In the genomic region with DNA sequence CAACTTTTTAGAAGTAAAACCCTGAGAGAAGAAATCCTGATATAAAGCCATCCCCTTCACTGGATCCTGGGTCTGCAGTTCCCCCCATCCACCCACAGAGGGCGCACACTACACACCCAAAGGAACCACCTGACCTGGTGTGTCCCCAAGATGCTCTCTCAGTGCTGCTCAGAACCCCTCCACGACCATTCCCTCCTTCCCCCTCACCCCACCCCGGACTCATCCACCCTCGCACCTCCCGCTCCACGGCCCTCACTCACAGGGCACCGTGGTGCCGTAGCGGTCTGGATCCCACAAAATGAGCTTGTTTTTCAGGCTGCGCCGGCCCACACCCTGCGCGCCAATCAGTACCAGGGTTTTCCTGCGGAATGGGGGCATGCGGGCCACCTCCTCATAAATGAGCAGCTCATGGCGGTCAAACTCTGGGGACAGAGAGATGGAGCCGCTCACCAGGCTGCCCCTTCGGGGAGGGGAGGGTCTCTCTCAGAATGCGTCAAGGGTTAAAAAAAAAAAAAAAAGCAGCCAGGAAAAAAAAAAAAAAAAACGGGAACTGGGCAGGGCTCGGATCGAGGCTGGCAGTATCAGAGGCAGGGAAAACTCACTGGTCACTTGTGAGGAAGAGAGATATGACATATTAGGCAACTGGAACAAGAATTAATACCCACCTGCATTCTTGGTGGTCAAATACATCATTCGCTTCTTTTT, we compare ENCODE assay signal across 8 mouse cellular contexts. TPM values are rescaled to one million over a fixed set of nuclear protein-coding genes. Genes with fewer than 3 reads are reported as not detected.
A peak's percentile ranks its signal among the peaks of the same experiment; 100 is the strongest.
DNase-seq lines count a peak whose midpoint lies in the region; ATAC-seq and TF ChIP-seq lines count a peak whose summit lies in the region.

No protein-coding gene starts in this region.

- ATAC-seq in embryonic facial prominence, embryonic 12.5 days (ENCODE audit: insufficient number of reproducible peaks, insufficient read depth, low FRiP score, low TSS enrichment), result peak; percentile 71; the same call in 1 of the 2 replicates
- ATAC-seq in limb, embryonic 11.5 days (ENCODE audit: insufficient number of reproducible peaks, low FRiP score, low TSS enrichment, low read depth), result peak; percentile 69; the same call in 1 of the 2 replicates
- ATAC-seq in midbrain, embryonic 13.5 days, result peak; percentile 84

- H3K9me3 ChIP-seq in embryonic facial prominence, embryonic 12.5 days, result no peaks in the 10 kb centered on the region
- no peaks in the 10 kb centered on the region for H3K9me3 ChIP-seq in limb, embryonic 11.5 days (ENCODE audit: control insufficient read depth, low read length)
- no peaks in the 10 kb centered on the region for H3K9me3 ChIP-seq in midbrain, embryonic 13.5 days

- H3K9ac ChIP-seq in embryonic facial prominence, embryonic 12.5 days, result peak overlapping the region; percentile 41; the same call in 1 of the 2 replicates
- H3K9ac ChIP-seq in heart, adult 2 months (ENCODE audit: low read depth, low read length), result no peak overlapping the region
- 0 out of 2 replicates have a peak overlapping the region, but pooled peaks have one; percentile 34 for H3K9ac ChIP-seq in limb, embryonic 11.5 days (ENCODE audit: low read length)
- peak overlapping the region; percentile 63 for H3K9ac ChIP-seq in midbrain, embryonic 13.5 days (replicated peaks)

- no peak overlapping the region for H3K27ac ChIP-seq in embryonic facial prominence, embryonic 12.5 days
- no peak overlapping the region for H3K27ac ChIP-seq in heart, adult 2 months
- no peak overlapping the region for H3K27ac ChIP-seq in kidney, adult 2 months (ENCODE audit: insufficient read depth, low read depth, low read length)
- no peak overlapping the region for H3K27ac ChIP-seq in limb, embryonic 11.5 days (replicated peaks; ENCODE audit: low read depth, low read length)
- H3K27ac ChIP-seq in midbrain, embryonic 13.5 days, result no peak overlapping the region

- TF ChIP-seq CTCF in heart, adult 2 months (IDR thresholded peaks at IDR 0.05), result no peak
- TF ChIP-seq CTCF in kidney, adult 2 months (conservative IDR thresholded peaks at IDR 0.05; ENCODE audit: insufficient read depth, insufficient read length, low read depth, low read length), result peak; percentile 95

- WGBS in embryonic facial prominence, embryonic 12.5 days, result 3% methylated on average over 23 of the region's 23 CpGs
- 13% methylated on average over 23 of the region's 23 CpGs for WGBS in heart, adult 2 months
- WGBS in kidney, adult 2 months, result 8% methylated on average over 23 of the region's 23 CpGs
- WGBS in limb, embryonic 11.5 days, result 2% methylated on average over 22 of the region's 23 CpGs
- 5% methylated on average over 23 of the region's 23 CpGs for WGBS in midbrain, embryonic 13.5 days

- H3K4me2 ChIP-seq in embryonic facial prominence, embryonic 12.5 days (replicated peaks), result peak overlapping the region; percentile 63
- H3K4me2 ChIP-seq in limb, embryonic 11.5 days (ENCODE audit: low read depth, severe bottlenecking), result peak overlapping the region; percentile 84
- H3K4me2 ChIP-seq in midbrain, embryonic 13.5 days (replicated peaks), result peak overlapping the region; percentile 74

- peaks cover 10% of the 10 kb centered on the region for H3K27me3 ChIP-seq in embryonic facial prominence, embryonic 12.5 days
- H3K27me3 ChIP-seq in heart, adult 2 months (ENCODE audit: control insufficient read depth, insufficient read depth, low read length), result no peaks in the 10 kb centered on the region
- no peaks in the 10 kb centered on the region for H3K27me3 ChIP-seq in kidney, adult 2 months (replicated peaks; ENCODE audit: control insufficient read depth, insufficient read depth, low read length)
- no peaks in the 10 kb centered on the region for H3K27me3 ChIP-seq in limb, embryonic 11.5 days (ENCODE audit: control insufficient read depth, insufficient read depth, low read length)
- peaks cover 12% of the 10 kb centered on the region for H3K27me3 ChIP-seq in midbrain, embryonic 13.5 days

- H3K79me2 ChIP-seq in heart, adult 2 months (replicated peaks; ENCODE audit: control insufficient read depth, insufficient read depth, low read length), result no peaks in the 10 kb centered on the region

- TF ChIP-seq POLR2A in heart, adult 2 months (IDR thresholded peaks at IDR 0.05; ENCODE audit: insufficient read depth, low read depth, low read length), result no peak
- TF ChIP-seq POLR2A in kidney, adult 2 months (IDR thresholded peaks at IDR 0.05; ENCODE audit: low read depth, low read length), result no peak

- peak; percentile 77 to 93 for DNase-seq in adrenal gland, adult (ENCODE audit: inconsistent age in 2 of 2, low spot score in 1 of 2)
- DNase-seq in adrenal gland, adult 8-10 months, result no peak
- peak; percentile 75 to 81 for DNase-seq in heart, adult 2 months
- peak; percentile 83 for DNase-seq in kidney, adult 2 months
- DNase-seq in limb, embryonic 11.5 days (ENCODE audit: low spot score), result peak; percentile 88
- DNase-seq in spleen, adult 12 weeks (ENCODE audit: low spot score), result peak; percentile 63

- H3K36me3 ChIP-seq in embryonic facial prominence, embryonic 12.5 days, result peaks cover 29% of the 10 kb centered on the region
- H3K36me3 ChIP-seq in heart, adult 2 months (ENCODE audit: control insufficient read depth, insufficient read depth, low read length), result no peaks in the 10 kb centered on the region
- H3K36me3 ChIP-seq in kidney, adult 2 months (ENCODE audit: control insufficient read depth, insufficient read depth, low read length), result no peaks in the 10 kb centered on the region
- H3K36me3 ChIP-seq in limb, embryonic 11.5 days (ENCODE audit: control insufficient read depth, insufficient read depth, low read length), result peaks cover 3% of the 10 kb centered on the region; the same call in 1 of the 2 replicates
- H3K36me3 ChIP-seq in midbrain, embryonic 13.5 days, result peaks cover 50% of the 10 kb centered on the region

- peak; percentile 72; the same call in 1 of the 2 replicates for TF ChIP-seq EP300 in heart, adult 2 months (IDR thresholded peaks at IDR 0.05; ENCODE audit: insufficient read depth, low read depth, low read length)

- no peaks in the 10 kb centered on the region for H3K4me1 ChIP-seq in embryonic facial prominence, embryonic 12.5 days
- no peaks in the 10 kb centered on the region; the same call in 1 of the 2 replicates for H3K4me1 ChIP-seq in heart, adult 2 months (ENCODE audit: control insufficient read depth, insufficient read depth, low read length)
- no peaks in the 10 kb centered on the region for H3K4me1 ChIP-seq in kidney, adult 2 months (ENCODE audit: control insufficient read depth, insufficient read depth, low read length)
- H3K4me1 ChIP-seq in limb, embryonic 11.5 days (ENCODE audit: control insufficient read depth, insufficient read depth, low read length), result no peaks in the 10 kb centered on the region
- peaks cover 7% of the 10 kb centered on the region for H3K4me1 ChIP-seq in midbrain, embryonic 13.5 days (replicated peaks)

- intact Hi-C loops in heart, adult 2 months (cut with DNase I), result loop anchor here (1.0 to 2.0 kb wide), 3 partner anchors 27 to 77 kb away; a partner anchor contains a TSS

- H3K4me3 ChIP-seq in embryonic facial prominence, embryonic 12.5 days, result peak overlapping the region; percentile 30
- H3K4me3 ChIP-seq in heart, adult 2 months, result peak overlapping the region; percentile 18; the same call in 1 of the 2 replicates
- H3K4me3 ChIP-seq in kidney, adult 2 months (ENCODE audit: insufficient read depth, low read depth, low read length), result no peak overlapping the region; the same call in 1 of the 2 replicates
- H3K4me3 ChIP-seq in limb, embryonic 11.5 days (ENCODE audit: low read depth, low read length), result peak overlapping the region; percentile 33
- peak overlapping the region; percentile 44 for H3K4me3 ChIP-seq in midbrain, embryonic 13.5 days (replicated peaks)

RNA-seq across cellular contexts. Expression of a gene that starts 20.1 kb away (rescaled TPM):
- 10 to 100 TPM; 40.5 to 84.1 (median 56.3) TPM for total RNA-seq in adrenal gland, adult 8-10 months (2022)
- polyA plus RNA-seq in embryonic facial prominence, embryonic 12.5 days (2016; fragmentation: Nextera tagmentation; extraction: Ambion mirVana), result 0.43 and 0.55 TPM in 2 replicates
- 10 to 100 TPM; 51.6 to 70.1 TPM for total RNA-seq in heart, adult 2 months (2021)
- 102 and 143 TPM in 2 replicates for polyA plus RNA-seq in heart, adult 2 months (2012; rRNA removed)
- 62.1 and 67.1 TPM in 2 replicates for polyA plus RNA-seq in kidney, adult 2 months (2012; rRNA removed)
- 0.35 and 0.47 TPM in 2 replicates for polyA plus RNA-seq in limb, embryonic 11.5 days (2014; fragmentation: Nextera tagmentation; extraction: Ambion mirVana)
- polyA plus RNA-seq in midbrain, embryonic 13.5 days (2015; fragmentation: Nextera tagmentation; extraction: Ambion mirVana), result 0.32 and 0.40 TPM in 2 replicates

RNA-seq across cellular contexts. Expression of a gene that starts 26.9 kb away (rescaled TPM):
- total RNA-seq in adrenal gland, adult 8-10 months (2022), result 10 to 100 TPM; 12.6 to 29.0 (median 15.2) TPM
- 12.7 and 12.8 TPM in 2 replicates for polyA plus RNA-seq in embryonic facial prominence, embryonic 12.5 days (2016; fragmentation: Nextera tagmentation; extraction: Ambion mirVana)
- total RNA-seq in heart, adult 2 months (2021), result 1 to 10 TPM; 2.3 to 2.6 TPM
- polyA plus RNA-seq in heart, adult 2 months (2012; rRNA removed), result 5.3 and 5.6 TPM in 2 replicates
- 4.9 and 5.9 TPM in 2 replicates for polyA plus RNA-seq in kidney, adult 2 months (2012; rRNA removed)
- 9.1 and 10.7 TPM in 2 replicates for polyA plus RNA-seq in limb, embryonic 11.5 days (2014; fragmentation: Nextera tagmentation; extraction: Ambion mirVana)
- polyA plus RNA-seq in midbrain, embryonic 13.5 days (2015; fragmentation: Nextera tagmentation; extraction: Ambion mirVana), result 24.5 and 26.7 TPM in 2 replicates

RNA-seq across cellular contexts. Expression of a gene that starts 33.1 kb away (rescaled TPM):
- total RNA-seq in adrenal gland, adult 8-10 months (2022), result 10 to 100 TPM; 14.5 to 75.4 (median 38.7) TPM
- polyA plus RNA-seq in embryonic facial prominence, embryonic 12.5 days (2016; fragmentation: Nextera tagmentation; extraction: Ambion mirVana), result 11.1 and 11.4 TPM in 2 replicates
- 1 to 10 TPM; 1.4 to 1.5 TPM for total RNA-seq in heart, adult 2 months (2021)
- 4.5 and 5.3 TPM in 2 replicates for polyA plus RNA-seq in heart, adult 2 months (2012; rRNA removed)
- 2.3 and 3.5 TPM in 2 replicates for polyA plus RNA-seq in kidney, adult 2 months (2012; rRNA removed)
- polyA plus RNA-seq in limb, embryonic 11.5 days (2014; fragmentation: Nextera tagmentation; extraction: Ambion mirVana), result 11.3 and 12.7 TPM in 2 replicates
- polyA plus RNA-seq in midbrain, embryonic 13.5 days (2015; fragmentation: Nextera tagmentation; extraction: Ambion mirVana), result 45.3 and 46.4 TPM in 2 replicates

RNA-seq across cellular contexts. Expression of a gene that starts 39.7 kb away (rescaled TPM):
- not detected for total RNA-seq in adrenal gland, adult 8-10 months (2022)
- polyA plus RNA-seq in embryonic facial prominence, embryonic 12.5 days (2016; fragmentation: Nextera tagmentation; extraction: Ambion mirVana), result not detected in 2 replicates
- total RNA-seq in heart, adult 2 months (2021), result not detected
- not detected in 2 replicates for polyA plus RNA-seq in heart, adult 2 months (2012; rRNA removed)
- not detected in 2 replicates for polyA plus RNA-seq in kidney, adult 2 months (2012; rRNA removed)
- not detected in 2 replicates for polyA plus RNA-seq in limb, embryonic 11.5 days (2014; fragmentation: Nextera tagmentation; extraction: Ambion mirVana)
- not detected in 2 replicates for polyA plus RNA-seq in midbrain, embryonic 13.5 days (2015; fragmentation: Nextera tagmentation; extraction: Ambion mirVana)

RNA-seq across cellular contexts. Expression of a gene that starts 46.2 kb away (rescaled TPM):
- total RNA-seq in adrenal gland, adult 8-10 months (2022), result not detected
- polyA plus RNA-seq in embryonic facial prominence, embryonic 12.5 days (2016; fragmentation: Nextera tagmentation; extraction: Ambion mirVana), result 0.71 TPM in 1 of 2 replicates, not detected in the other
- not detected for total RNA-seq in heart, adult 2 months (2021)
- not detected in 2 replicates for polyA plus RNA-seq in heart, adult 2 months (2012; rRNA removed)
- not detected in 2 replicates for polyA plus RNA-seq in kidney, adult 2 months (2012; rRNA removed)
- not detected in 2 replicates for polyA plus RNA-seq in limb, embryonic 11.5 days (2014; fragmentation: Nextera tagmentation; extraction: Ambion mirVana)
- not detected in 2 replicates for polyA plus RNA-seq in midbrain, embryonic 13.5 days (2015; fragmentation: Nextera tagmentation; extraction: Ambion mirVana)

Comparison
In these comparisons a context has a peak if more than half of its experiments do, and no peak if none do; other contexts are left out.
1. RNA of a gene that starts 20.1 kb away (polyA plus RNA-seq): 102 to 143 TPM in heart, adult 2 months and 62.1 to 67.1 TPM in kidney, adult 2 months; 0.43 to 0.55 TPM in embryonic facial prominence, embryonic 12.5 days, 0.32 to 0.40 TPM in midbrain, embryonic 13.5 days and 0.35 to 0.47 TPM in limb, embryonic 11.5 days; every median in the first group is over 10 times any median in the second.
2. Peak in every context shown above with its lines, with median percentiles within 50 percentile points of each other: ATAC-seq and H3K4me2 ChIP-seq.